21 mouse cellular contexts compared by ENCODE assay signal in the genomic region with DNA sequence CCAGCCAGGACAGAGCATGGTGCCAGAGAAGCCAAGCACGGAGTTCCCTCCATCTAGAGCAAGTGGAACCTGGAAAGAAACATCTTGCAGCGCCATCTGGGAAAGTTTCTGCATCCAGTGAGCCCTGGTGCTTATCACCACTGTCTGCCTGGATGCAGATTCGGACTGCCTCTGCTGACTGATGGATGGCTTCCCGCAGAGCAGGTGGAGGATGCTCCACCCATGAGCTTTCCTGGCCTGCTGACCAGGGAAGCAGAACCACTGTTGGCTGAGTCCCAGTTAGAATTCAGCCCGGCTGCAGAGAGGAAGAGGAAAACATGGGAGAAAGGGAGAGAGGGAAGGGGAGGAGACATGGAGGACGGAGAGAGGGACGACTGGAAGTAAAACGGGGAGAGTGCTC. TPM values are rescaled to one million over a fixed set of nuclear protein-coding genes. Genes with fewer than 3 reads are reported as not detected.
DNase-seq lines count a peak whose midpoint lies in the region; ATAC-seq and TF ChIP-seq lines count a peak whose summit lies in the region.
"Had no signal": no experiment of that assay in that cellular context is flagged by ENCODE, and none has a peak within 500 bp of the region (broad histone marks: within the 10 kb centered on the region; RNA-seq: fewer than 3 reads in every experiment).

No protein-coding gene starts in this region.

- no peak overlapping the region for H3K4me2 ChIP-seq in kidney, embryonic 14.5 days (replicated peaks; ENCODE audit: low read depth, low read length)
- H3K4me2 ChIP-seq in intestine, embryonic 16.5 days (ENCODE audit: low read depth, low read length): no peak overlapping the region
- no peak overlapping the region for H3K4me2 ChIP-seq in midbrain, embryonic 15.5 days
- H3K4me2 ChIP-seq: forebrain, embryonic 15.5 days had no signal

- TF ChIP-seq CTCF in kidney, adult 2 months (conservative IDR thresholded peaks at IDR 0.05; ENCODE audit: insufficient read depth, insufficient read length, low read depth, low read length): no peak

- no peak overlapping the region for H3K4me3 ChIP-seq in kidney, adult 2 months (ENCODE audit: insufficient read depth, low read depth, low read length)
- H3K4me3 ChIP-seq in kidney, embryonic 14.5 days (ENCODE audit: low read length): no peak overlapping the region
- H3K4me3 ChIP-seq in intestine, embryonic 16.5 days (ENCODE audit: low read length): no peak overlapping the region
- no peak overlapping the region for H3K4me3 ChIP-seq in midbrain, embryonic 15.5 days
- H3K4me3 ChIP-seq: embryonic facial prominence, embryonic 10.5 days; forebrain, embryonic 15.5 days had no signal

- no peaks in the 10 kb centered on the region for H3K4me1 ChIP-seq in kidney, adult 2 months (ENCODE audit: control insufficient read depth, insufficient read depth, low read length)
- peaks cover 6% of the 10 kb centered on the region; the same call in 1 of the 2 replicates for H3K4me1 ChIP-seq in kidney, embryonic 14.5 days (ENCODE audit: control insufficient read depth, insufficient read depth, low read length)
- peaks cover 20% of the 10 kb centered on the region for H3K4me1 ChIP-seq in intestine, embryonic 16.5 days (ENCODE audit: control insufficient read depth, insufficient read depth, low read length)
- no peaks in the 10 kb centered on the region; the same call in 1 of the 2 replicates for H3K4me1 ChIP-seq in midbrain, embryonic 15.5 days
- H3K4me1 ChIP-seq: forebrain, embryonic 15.5 days had no signal

- H3K36me3 ChIP-seq in kidney, adult 2 months (ENCODE audit: control insufficient read depth, insufficient read depth, low read length): no peaks in the 10 kb centered on the region
- H3K36me3 ChIP-seq in kidney, embryonic 14.5 days (ENCODE audit: control insufficient read depth, insufficient read depth, low read length): no peaks in the 10 kb centered on the region
- H3K36me3 ChIP-seq in intestine, embryonic 16.5 days (ENCODE audit: control insufficient read depth, insufficient read depth, low read length): no peaks in the 10 kb centered on the region
- no peaks in the 10 kb centered on the region for H3K36me3 ChIP-seq in midbrain, embryonic 15.5 days (replicated peaks)
- H3K36me3 ChIP-seq: embryonic facial prominence, embryonic 10.5 days; forebrain, embryonic 15.5 days had no signal

- no peak for TF ChIP-seq POLR2A in kidney, adult 2 months (IDR thresholded peaks at IDR 0.05; ENCODE audit: low read depth, low read length)

- no peak for ATAC-seq in kidney, embryonic 14.5 days (ENCODE audit: low FRiP score, low TSS enrichment)
- ATAC-seq in intestine, embryonic 16.5 days: no peak
- no peak for ATAC-seq in midbrain, embryonic 15.5 days (replicated peaks)
- ATAC-seq: forebrain, embryonic 15.5 days; hindbrain, embryonic 16.5 days; liver, postnatal 0 days had no signal

- H3K27me3 ChIP-seq in kidney, adult 2 months (replicated peaks; ENCODE audit: control insufficient read depth, insufficient read depth, low read length): no peaks in the 10 kb centered on the region
- H3K27me3 ChIP-seq in kidney, embryonic 14.5 days (ENCODE audit: control insufficient read depth, insufficient read depth, low read length): 0 out of 2 replicates have a peak, but pooled peaks cover 5% of the 10 kb centered on the region
- no peaks in the 10 kb centered on the region for H3K27me3 ChIP-seq in intestine, embryonic 16.5 days (replicated peaks; ENCODE audit: control insufficient read depth, insufficient read depth, low read length)
- H3K27me3 ChIP-seq in midbrain, embryonic 15.5 days (replicated peaks): no peaks in the 10 kb centered on the region
- H3K27me3 ChIP-seq: forebrain, embryonic 15.5 days had no signal

- H3K9me3 ChIP-seq in kidney, embryonic 14.5 days (ENCODE audit: control insufficient read depth, low read length): no peaks in the 10 kb centered on the region
- no peaks in the 10 kb centered on the region for H3K9me3 ChIP-seq in intestine, embryonic 16.5 days (ENCODE audit: control insufficient read depth, low read length)
- no peaks in the 10 kb centered on the region for H3K9me3 ChIP-seq in midbrain, embryonic 15.5 days
- H3K9me3 ChIP-seq: embryonic facial prominence, embryonic 10.5 days; forebrain, embryonic 15.5 days had no signal

- no peak overlapping the region for H3K9ac ChIP-seq in kidney, embryonic 14.5 days (ENCODE audit: low read depth, low read length)
- no peak overlapping the region for H3K9ac ChIP-seq in intestine, embryonic 16.5 days (ENCODE audit: low read depth, low read length)
- no peak overlapping the region for H3K9ac ChIP-seq in midbrain, embryonic 15.5 days
- H3K9ac ChIP-seq: forebrain, embryonic 15.5 days; liver, postnatal 0 days had no signal

- H3K27ac ChIP-seq in kidney, adult 2 months (ENCODE audit: insufficient read depth, low read depth, low read length): no peak overlapping the region
- H3K27ac ChIP-seq in kidney, embryonic 14.5 days (ENCODE audit: low read depth, low read length): no peak overlapping the region
- no peak overlapping the region for H3K27ac ChIP-seq in intestine, embryonic 16.5 days (ENCODE audit: low read length)
- no peak overlapping the region for H3K27ac ChIP-seq in midbrain, embryonic 15.5 days
- H3K27ac ChIP-seq: embryonic facial prominence, embryonic 10.5 days; forebrain, embryonic 15.5 days had no signal

- 35% methylated on average over 8 of the region's 8 CpGs for WGBS in kidney, adult 2 months
- 63% methylated on average over 8 of the region's 8 CpGs for WGBS in kidney, embryonic 14.5 days
- 55% methylated on average over 8 of the region's 8 CpGs for WGBS in intestine, embryonic 16.5 days
- WGBS in midbrain, embryonic 15.5 days: 75% methylated on average over 8 of the region's 8 CpGs

- DNase-seq in gastrocnemius, adult 18-20 months (ENCODE audit: low spot score): peak; percentile 47
- no peak for DNase-seq in gastrocnemius, postnatal 4 days (ENCODE audit: low spot score in 2 of 2)
- peak; percentile 81 for DNase-seq in kidney, adult 2 months
- DNase-seq in heart, adult 8-10 months (ENCODE audit: low spot score): peak; percentile 62
- peak; percentile 64 for DNase-seq in kidney, adult 9 months
- DNase-seq: cerebellum, adult 11-12 months; cerebellum, postnatal 25 days; liver; liver, postnatal 0 days; spleen, adult 18-20 months; thymus, adult 18-20 months had no signal

RNA-seq across cellular contexts. Expression of a gene that starts 19.4 kb away (rescaled TPM):
- 10 to 100 TPM; 19.6 to 21.0 TPM for total RNA-seq in gastrocnemius, adult 18-20 months (2021)
- 10 to 100 TPM; 60.8 to 84.2 TPM for total RNA-seq in gastrocnemius, postnatal 4 days (2021)
- polyA plus RNA-seq in kidney, adult 2 months (2012; rRNA removed): 67.0 and 67.8 TPM in 2 replicates
- 297 and 328 TPM in 2 replicates for polyA plus RNA-seq in kidney, embryonic 14.5 days (2014; fragmentation: Nextera tagmentation; extraction: Ambion mirVana)
- 10 to 100 TPM; 44.3 to 57.6 (median 46.7) TPM for total RNA-seq in heart, adult 8-10 months (2022)
- 214 and 235 TPM in 2 replicates for polyA plus RNA-seq in intestine, embryonic 16.5 days (2015; fragmentation: Nextera tagmentation; extraction: Ambion mirVana)
- 98.0 and 115 TPM in 2 replicates for polyA plus RNA-seq in midbrain, embryonic 15.5 days (2015; fragmentation: Nextera tagmentation; extraction: Ambion mirVana)

RNA-seq across cellular contexts. Expression of a gene that starts 19.8 kb away (rescaled TPM):
- 1,000 to 10,000 TPM; 1,486 to 1,625 TPM for total RNA-seq in gastrocnemius, adult 18-20 months (2021)
- total RNA-seq in gastrocnemius, postnatal 4 days (2021): 1,000 to 10,000 TPM; 1,319 to 1,394 TPM
- polyA plus RNA-seq in kidney, adult 2 months (2012; rRNA removed): 2,823 and 3,733 TPM in 2 replicates
- polyA plus RNA-seq in kidney, embryonic 14.5 days (2014; fragmentation: Nextera tagmentation; extraction: Ambion mirVana): 968 and 1,059 TPM in 2 replicates
- total RNA-seq in heart, adult 8-10 months (2022): 1,000 to 10,000 TPM; 4,385 to 5,037 (median 4,791) TPM
- 1,710 and 1,737 TPM in 2 replicates for polyA plus RNA-seq in intestine, embryonic 16.5 days (2015; fragmentation: Nextera tagmentation; extraction: Ambion mirVana)
- 1,028 and 1,049 TPM in 2 replicates for polyA plus RNA-seq in midbrain, embryonic 15.5 days (2015; fragmentation: Nextera tagmentation; extraction: Ambion mirVana)

RNA-seq across cellular contexts. Expression of a gene that starts 19.9 kb away (rescaled TPM):
- not detected for total RNA-seq in gastrocnemius, adult 18-20 months (2021)
- not detected for total RNA-seq in gastrocnemius, postnatal 4 days (2021)
- 1.6 TPM in 1 of 2 replicates, not detected in the other for polyA plus RNA-seq in kidney, adult 2 months (2012; rRNA removed)
- 3.6 and 3.7 TPM in 2 replicates for polyA plus RNA-seq in kidney, embryonic 14.5 days (2014; fragmentation: Nextera tagmentation; extraction: Ambion mirVana)
- total RNA-seq in heart, adult 8-10 months (2022): not detected
- polyA plus RNA-seq in intestine, embryonic 16.5 days (2015; fragmentation: Nextera tagmentation; extraction: Ambion mirVana): 1.5 TPM in 2 replicates
- 6.6 and 6.8 TPM in 2 replicates for polyA plus RNA-seq in midbrain, embryonic 15.5 days (2015; fragmentation: Nextera tagmentation; extraction: Ambion mirVana)
- total RNA-seq: adrenal gland, adult 18-20 months; layer of hippocampus, postnatal 25 days; left cerebral cortex, postnatal 14 days had no signal

RNA-seq across cellular contexts. Expression of a gene that starts 40.4 kb away (rescaled TPM):
- total RNA-seq in gastrocnemius, adult 18-20 months (2021): 1 to 10 TPM in 1 of 2 experiments, under 1 TPM in 1; 0.37 to 1.0 TPM
- 1 to 10 TPM; 1.4 to 3.1 TPM for total RNA-seq in gastrocnemius, postnatal 4 days (2021)
- 4.6 and 6.8 TPM in 2 replicates for polyA plus RNA-seq in kidney, adult 2 months (2012; rRNA removed)
- 2.0 and 2.6 TPM in 2 replicates for polyA plus RNA-seq in kidney, embryonic 14.5 days (2014; fragmentation: Nextera tagmentation; extraction: Ambion mirVana)
- 1 to 10 TPM; 3.0 to 5.7 (median 4.3) TPM for total RNA-seq in heart, adult 8-10 months (2022)
- 1.8 and 1.9 TPM in 2 replicates for polyA plus RNA-seq in intestine, embryonic 16.5 days (2015; fragmentation: Nextera tagmentation; extraction: Ambion mirVana)
- 18.1 and 20.1 TPM in 2 replicates for polyA plus RNA-seq in midbrain, embryonic 15.5 days (2015; fragmentation: Nextera tagmentation; extraction: Ambion mirVana)

RNA-seq across cellular contexts. Expression of a gene that starts 48.4 kb away (rescaled TPM):
- total RNA-seq in gastrocnemius, adult 18-20 months (2021): 1 to 10 TPM; 7.6 to 9.0 TPM
- total RNA-seq in gastrocnemius, postnatal 4 days (2021): 1 to 10 TPM; 3.5 to 4.2 TPM
- polyA plus RNA-seq in kidney, adult 2 months (2012; rRNA removed): 12.3 and 16.7 TPM in 2 replicates
- polyA plus RNA-seq in kidney, embryonic 14.5 days (2014; fragmentation: Nextera tagmentation; extraction: Ambion mirVana): 5.6 and 5.7 TPM in 2 replicates
- total RNA-seq in heart, adult 8-10 months (2022): 1 to 10 TPM; 2.6 to 4.0 (median 4.0) TPM
- polyA plus RNA-seq in intestine, embryonic 16.5 days (2015; fragmentation: Nextera tagmentation; extraction: Ambion mirVana): 55.5 and 55.6 TPM in 2 replicates
- polyA plus RNA-seq in midbrain, embryonic 15.5 days (2015; fragmentation: Nextera tagmentation; extraction: Ambion mirVana): 3.7 and 4.0 TPM in 2 replicates
- total RNA-seq: MEL had no signal

Comparison
In these comparisons a context has a peak if more than half of its experiments do, and no peak if none do; other contexts are left out.
1. DNase-seq: peak in gastrocnemius, adult 18-20 months (single experiment), kidney, adult 2 months (single experiment), heart, adult 8-10 months (single experiment) and kidney, adult 9 months (single experiment); none in gastrocnemius, postnatal 4 days (0 of 2).